Mouse (Mus musculus): ENCODE data around the gene Ino80. TPM values are rescaled to one million over a fixed set of nuclear protein-coding genes. Genes with fewer than 3 reads are reported as not detected.

Ino80 gene
- polyA plus RNA-seq, 1 experiment from 2014 or later, result 4.2 TPM

- H3K9me3 ChIP-seq, result 0 out of 2 replicates have a peak, but pooled peaks cover 3% of the 10 kb centered on the region
- H3K9ac ChIP-seq (replicated peaks), result no peak overlapping the region
- H3K4me3 ChIP-seq (replicated peaks), result no peak overlapping the region
- WGBS, result 90% methylated on average over 1 of the region's 1 CpGs
- no peaks in the 10 kb centered on the region for H3K4me1 ChIP-seq (replicated peaks)
- H3K27ac ChIP-seq, result no peak overlapping the region
- no peak for ATAC-seq (ENCODE audit: insufficient number of reproducible peaks, insufficient read depth, low FRiP score, low TSS enrichment, low read depth)
- no peak overlapping the region for H3K4me2 ChIP-seq
- H3K27me3 ChIP-seq, result no peaks in the 10 kb centered on the region
- peaks cover 40% of the 10 kb centered on the region for H3K36me3 ChIP-seq
Observed at GRCm38 (mm10) chr2:119388266-119388665, 89.2 kb downstream of the Ino80 start.

DNA sequence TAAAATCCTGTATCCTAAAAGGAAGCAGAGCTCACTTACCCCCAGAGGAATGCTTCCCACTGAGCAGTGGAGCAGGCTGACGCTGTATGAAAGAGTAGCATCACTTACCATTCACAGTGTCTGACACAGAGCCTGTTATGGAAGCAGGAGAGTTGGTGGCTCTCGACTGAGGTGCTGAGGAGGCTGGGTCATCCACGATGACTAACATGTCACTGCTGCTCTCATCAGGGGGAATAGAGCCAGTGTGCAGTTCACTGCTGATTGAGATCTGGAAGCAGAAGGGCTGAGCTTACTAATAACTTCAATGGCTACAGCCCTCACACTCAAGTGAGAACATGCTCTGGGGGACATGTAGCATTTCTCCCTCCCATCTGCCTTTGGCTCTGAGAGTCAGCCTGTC lies 98.0 kb downstream of the Ino80 start:
- no peak overlapping the region for H3K27ac ChIP-seq
- H3K4me2 ChIP-seq, result no peak overlapping the region
- H3K9ac ChIP-seq (replicated peaks), result no peak overlapping the region
- H3K9me3 ChIP-seq, result no peaks in the 10 kb centered on the region
- H3K27me3 ChIP-seq, result no peaks in the 10 kb centered on the region
- ATAC-seq (ENCODE audit: insufficient number of reproducible peaks, insufficient read depth, low FRiP score, low TSS enrichment, low read depth), result no peak
- no peaks in the 10 kb centered on the region for H3K4me1 ChIP-seq (replicated peaks)
- 89% methylated on average over 3 of the region's 3 CpGs for WGBS
- H3K36me3 ChIP-seq, result peaks cover 87% of the 10 kb centered on the region
- no peak overlapping the region for H3K4me3 ChIP-seq (replicated peaks)

DNA sequence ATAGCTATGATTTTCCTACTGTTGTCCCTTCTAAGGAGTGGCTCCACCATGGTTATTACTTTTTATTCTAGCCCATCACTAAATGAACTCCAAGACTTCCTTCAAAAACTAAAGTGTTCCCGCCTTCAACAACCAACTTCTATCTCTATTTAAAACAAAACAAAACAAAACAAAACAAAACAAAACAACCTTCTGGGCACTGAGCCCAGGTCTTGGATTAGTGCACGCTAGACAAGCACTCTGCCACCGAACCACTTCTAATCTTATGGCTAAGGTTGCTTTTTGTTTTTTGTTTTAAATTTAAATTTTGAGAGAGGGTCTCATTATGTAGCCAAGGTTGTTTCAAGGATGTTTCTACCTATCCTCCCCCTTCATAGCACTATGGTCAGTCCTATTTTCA lies 99.7 kb downstream of the Ino80 start:
- no peak overlapping the region for H3K27ac ChIP-seq
- ATAC-seq (ENCODE audit: insufficient number of reproducible peaks, insufficient read depth, low FRiP score, low TSS enrichment, low read depth), result no peak
- peaks cover 95% of the 10 kb centered on the region for H3K36me3 ChIP-seq
- H3K27me3 ChIP-seq, result no peaks in the 10 kb centered on the region
- 88% methylated on average over 3 of the region's 3 CpGs for WGBS
- H3K9ac ChIP-seq (replicated peaks), result no peak overlapping the region
- no peaks in the 10 kb centered on the region for H3K9me3 ChIP-seq
- H3K4me1 ChIP-seq (replicated peaks), result no peaks in the 10 kb centered on the region
- no peak overlapping the region for H3K4me3 ChIP-seq (replicated peaks)
- H3K4me2 ChIP-seq, result no peak overlapping the region

- 85% methylated on average over 9 of the region's 9 CpGs for WGBS
- ATAC-seq (ENCODE audit: insufficient number of reproducible peaks, insufficient read depth, low FRiP score, low TSS enrichment, low read depth), result no peak
- Histone ChIP-seq H3K4me1 (replicated peaks) (no peaks in the 10 kb centered on the region), H3K4me2 (no peak overlapping the region), H3K9me3 (no peaks in the 10 kb centered on the region), H3K27me3 (no peaks in the 10 kb centered on the region), H3K4me3 (replicated peaks) (no peak overlapping the region), H3K36me3 (peaks cover 95% of the 10 kb centered on the region), H3K9ac (replicated peaks) (no peak overlapping the region), H3K27ac (no peak overlapping the region)
Observed at GRCm38 (mm10) chr2:119377286-119377685, 100.2 kb downstream of the Ino80 start.

DNA sequence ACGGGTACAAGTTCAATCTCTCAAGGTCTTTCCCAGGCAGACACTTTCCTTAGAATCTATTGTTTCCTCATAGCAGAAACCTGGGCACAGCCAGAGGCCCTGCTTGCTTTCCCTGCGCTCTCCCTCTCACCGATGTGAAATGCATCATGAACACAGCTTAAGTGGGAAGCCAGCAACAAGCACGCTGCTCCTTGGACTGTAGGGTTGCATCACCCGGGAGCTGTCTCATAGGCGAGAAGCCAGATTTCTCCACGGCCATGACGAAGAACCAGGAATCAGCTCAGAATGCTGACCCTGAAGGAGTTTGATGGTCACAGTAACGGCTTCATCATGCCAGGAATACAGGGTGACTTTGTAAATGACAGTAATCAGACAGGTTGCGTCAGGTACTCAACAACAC lies 107.4 kb downstream of the Ino80 start:
- Histone ChIP-seq H3K36me3 (peaks cover 67% of the 10 kb centered on the region), H3K27me3 (no peaks in the 10 kb centered on the region), H3K9me3 (no peaks in the 10 kb centered on the region), H3K27ac (no peak overlapping the region), H3K9ac (replicated peaks) (no peak overlapping the region), H3K4me2 (no peak overlapping the region), H3K4me1 (replicated peaks) (no peaks in the 10 kb centered on the region), H3K4me3 (replicated peaks) (no peak overlapping the region)
- no peak for ATAC-seq (ENCODE audit: insufficient number of reproducible peaks, insufficient read depth, low FRiP score, low TSS enrichment, low read depth)
- 92% methylated on average over 10 of the region's 10 CpGs for WGBS

GRCm38 (mm10) chr2:119367346-119367745 lies 110.1 kb downstream of the Ino80 start:
- Histone ChIP-seq H3K9me3 (no peaks in the 10 kb centered on the region), H3K4me1 (replicated peaks) (no peaks in the 10 kb centered on the region), H3K4me3 (replicated peaks) (no peak overlapping the region), H3K36me3 (peaks cover 41% of the 10 kb centered on the region), H3K4me2 (no peak overlapping the region), H3K27me3 (no peaks in the 10 kb centered on the region), H3K27ac (no peak overlapping the region), H3K9ac (replicated peaks) (no peak overlapping the region)
- ATAC-seq (ENCODE audit: insufficient number of reproducible peaks, insufficient read depth, low FRiP score, low TSS enrichment, low read depth), result no peak
- WGBS, result 74% methylated on average over 3 of the region's 3 CpGs

DNA sequence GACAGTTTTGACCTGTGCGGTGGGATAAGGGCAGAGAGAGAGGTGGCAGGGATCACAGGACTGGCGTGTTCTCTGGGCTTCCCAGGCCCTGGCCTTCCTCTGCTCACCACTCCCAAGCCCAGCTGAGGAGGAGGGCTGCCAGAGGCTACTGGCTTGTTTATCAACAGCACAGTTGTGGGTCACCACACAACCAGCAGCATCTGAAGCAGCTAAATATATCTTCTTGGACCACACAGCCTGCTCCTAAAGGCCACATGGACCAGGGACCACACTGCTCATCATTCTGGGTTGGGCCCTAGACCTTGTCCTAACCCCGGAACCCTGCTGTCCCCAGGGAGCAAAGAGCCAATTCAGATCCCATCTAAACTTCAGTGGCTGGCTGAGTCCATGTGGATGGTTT lies 112.5 kb downstream of the Ino80 start:
- 87% methylated on average over 3 of the region's 3 CpGs for WGBS
- H3K27me3 ChIP-seq, result no peaks in the 10 kb centered on the region; the same call in 1 of the 2 replicates
- no peak overlapping the region for H3K27ac ChIP-seq
- no peak for ATAC-seq (ENCODE audit: insufficient number of reproducible peaks, insufficient read depth, low FRiP score, low TSS enrichment, low read depth)
- no peak overlapping the region for H3K4me2 ChIP-seq
- peaks cover 21% of the 10 kb centered on the region for H3K36me3 ChIP-seq
- no peaks in the 10 kb centered on the region for H3K4me1 ChIP-seq (replicated peaks)
- peaks cover 13% of the 10 kb centered on the region for H3K9me3 ChIP-seq
- H3K9ac ChIP-seq (replicated peaks), result no peak overlapping the region
- H3K4me3 ChIP-seq (replicated peaks), result no peak overlapping the region

DNA sequence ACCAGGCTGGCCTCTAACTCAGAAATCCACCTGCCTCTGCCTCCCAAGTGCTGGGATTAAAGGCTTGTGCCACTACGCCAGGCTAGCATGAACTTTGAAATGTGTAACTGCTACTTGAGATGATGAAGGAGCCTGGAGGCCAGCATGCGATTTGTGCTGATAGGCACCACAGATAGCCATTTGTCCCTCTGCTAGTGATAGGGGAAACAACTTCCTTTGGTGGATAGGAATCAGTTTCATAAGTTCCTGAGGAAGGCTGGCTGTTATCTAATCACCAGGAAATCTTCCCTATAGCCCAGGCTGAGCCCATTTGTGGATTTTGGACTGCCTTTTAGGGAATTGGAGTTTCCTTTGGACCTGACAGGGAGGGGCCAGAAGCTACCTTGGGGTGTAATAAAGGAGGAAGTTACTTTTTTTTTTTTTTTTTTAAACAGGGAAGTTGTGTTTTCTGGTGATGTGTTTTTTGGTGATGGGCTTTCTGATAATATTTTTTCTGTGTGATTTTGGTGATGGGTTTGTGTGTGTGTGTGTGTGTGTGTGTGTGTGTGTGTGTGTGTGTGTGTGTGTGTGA lies 117.7 kb downstream of the Ino80 start:
- H3K4me1 ChIP-seq (replicated peaks), result no peaks in the 10 kb centered on the region
- H3K9ac ChIP-seq (replicated peaks), result no peak overlapping the region
- H3K27ac ChIP-seq, result no peak overlapping the region
- no peaks in the 10 kb centered on the region for H3K36me3 ChIP-seq
- no peaks in the 10 kb centered on the region; the same call in 1 of the 2 replicates for H3K27me3 ChIP-seq
- no peak overlapping the region for H3K4me3 ChIP-seq (replicated peaks)
- no peak overlapping the region for H3K4me2 ChIP-seq
- H3K9me3 ChIP-seq, result peaks cover 13% of the 10 kb centered on the region
- no peak for ATAC-seq (ENCODE audit: insufficient number of reproducible peaks, insufficient read depth, low FRiP score, low TSS enrichment, low read depth)
- 75% methylated on average over 2 of the region's 2 CpGs for WGBS

DNA sequence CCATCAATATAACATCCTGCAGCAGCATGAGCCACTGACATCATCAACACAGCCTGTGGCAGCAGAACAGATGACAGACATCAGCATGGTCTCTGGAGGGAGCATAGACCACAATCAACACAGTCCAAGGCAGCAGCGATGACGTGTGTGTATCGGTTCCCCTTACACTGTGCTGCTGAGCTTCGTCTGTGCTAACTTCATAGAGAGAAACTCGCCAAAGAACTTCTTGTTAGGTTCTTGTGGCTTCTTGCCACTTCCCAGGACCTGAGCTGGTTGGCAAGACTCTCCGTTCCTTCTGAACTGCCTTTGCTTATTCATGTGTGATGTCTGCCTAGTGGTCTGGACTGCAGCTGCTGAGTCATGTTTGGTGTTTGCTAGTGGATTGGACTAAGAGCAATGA lies 119.2 kb downstream of the Ino80 start:
- H3K27ac ChIP-seq, result no peak overlapping the region
- H3K4me2 ChIP-seq, result no peak overlapping the region
- WGBS, result 89% methylated on average over 6 of the region's 6 CpGs
- H3K9me3 ChIP-seq, result peaks cover 13% of the 10 kb centered on the region
- H3K36me3 ChIP-seq, result no peaks in the 10 kb centered on the region
- no peaks in the 10 kb centered on the region for H3K4me1 ChIP-seq (replicated peaks)
- H3K4me3 ChIP-seq (replicated peaks), result no peak overlapping the region
- no peak for ATAC-seq (ENCODE audit: insufficient number of reproducible peaks, insufficient read depth, low FRiP score, low TSS enrichment, low read depth)
- peaks cover 5% of the 10 kb centered on the region for H3K27me3 ChIP-seq
- no peak overlapping the region for H3K9ac ChIP-seq (replicated peaks)

GRCm38 (mm10) chr2:119356805-119357204 lies 120.7 kb downstream of the Ino80 start:
- ATAC-seq (ENCODE audit: insufficient number of reproducible peaks, insufficient read depth, low FRiP score, low TSS enrichment, low read depth), result no peak
- no peak overlapping the region for H3K9ac ChIP-seq (replicated peaks)
- WGBS, result 91% methylated on average over 5 of the region's 5 CpGs
- peaks cover 19% of the 10 kb centered on the region for H3K27me3 ChIP-seq
- no peaks in the 10 kb centered on the region for H3K4me1 ChIP-seq (replicated peaks)
- H3K9me3 ChIP-seq, result peaks cover 8% of the 10 kb centered on the region
- no peak overlapping the region for H3K27ac ChIP-seq
- no peak overlapping the region for H3K4me3 ChIP-seq (replicated peaks)
- H3K36me3 ChIP-seq, result no peaks in the 10 kb centered on the region
- no peak overlapping the region for H3K4me2 ChIP-seq

GRCm38 (mm10) chr2:119356310-119356709 lies 121.2 kb downstream of the Ino80 start:
- Histone ChIP-seq H3K27ac (no peak overlapping the region), H3K36me3 (no peaks in the 10 kb centered on the region), H3K9ac (replicated peaks) (no peak overlapping the region), H3K9me3 (peaks cover 4% of the 10 kb centered on the region), H3K27me3 (peaks cover 24% of the 10 kb centered on the region), H3K4me2 (no peak overlapping the region), H3K4me3 (replicated peaks) (no peak overlapping the region), H3K4me1 (replicated peaks) (peaks cover 2% of the 10 kb centered on the region; the same call in 1 of the 2 replicates)
- no peak for ATAC-seq (ENCODE audit: insufficient number of reproducible peaks, insufficient read depth, low FRiP score, low TSS enrichment, low read depth)

- Histone ChIP-seq H3K27ac (no peak overlapping the region), H3K27me3 (peaks cover 31% of the 10 kb centered on the region), H3K36me3 (no peaks in the 10 kb centered on the region), H3K4me1 (replicated peaks) (peaks cover 5% of the 10 kb centered on the region), H3K9ac (replicated peaks) (no peak overlapping the region), H3K4me3 (replicated peaks) (no peak overlapping the region), H3K9me3 (no peaks in the 10 kb centered on the region), H3K4me2 (no peak overlapping the region)
- no peak for ATAC-seq (ENCODE audit: insufficient number of reproducible peaks, insufficient read depth, low FRiP score, low TSS enrichment, low read depth)
- WGBS, result 23% methylated on average over 7 of the region's 7 CpGs
Observed at GRCm38 (mm10) chr2:119355651-119356050, 121.8 kb downstream of the Ino80 start.
